Mouse (Mus musculus): ENCODE results near the gene Epop. TPM values are rescaled to one million over a fixed set of nuclear protein-coding genes. Genes with fewer than 3 reads are reported as not detected.

Epop gene
- polyA plus RNA-seq, 1 experiment, result 6.1 TPM

GRCm38 (mm10) chr11:97663528-97664338, 34.2 kb upstream of the Epop start:
- Histone ChIP-seq H3K27ac (ENCODE audit: control insufficient read depth, insufficient read depth, low read depth, low read length, poor library complexity) (peak overlapping the region; percentile 29; the same call in 1 of the 2 replicates), H3K4me1 (ENCODE audit: control insufficient read depth, insufficient read depth, low read length) (no peaks in the 10 kb centered on the region; the same call in 1 of the 2 replicates), H3K4me3 (replicated peaks; ENCODE audit: control insufficient read depth, low read depth, low read length) (peak overlapping the region; percentile 68)
- 2% methylated on average over 41 of the region's 57 CpGs for WGBS
- no peak for TF ChIP-seq POLR2A (IDR thresholded peaks at IDR 0.05; ENCODE audit: borderline replicate concordance, control insufficient read depth, low read depth, low read length)
- no peak for TF ChIP-seq CTCF (IDR thresholded peaks at IDR 0.05; ENCODE audit: control insufficient read depth, insufficient read depth, low read length)

GRCm38 (mm10) chr11:97662893-97663527, 33.5 kb upstream of the Epop start, which contains the start of gene Mllt6:
TSS of gene Mllt6 (plus strand) at chr11:97663414.
- TF ChIP-seq CTCF (IDR thresholded peaks at IDR 0.05; ENCODE audit: control insufficient read depth, insufficient read depth, low read length), result no peak
- TF ChIP-seq POLR2A (IDR thresholded peaks at IDR 0.05; ENCODE audit: borderline replicate concordance, control insufficient read depth, low read depth, low read length), result no peak
- peak within 1 kb of the TSS; percentile 56 for H3K27ac ChIP-seq (ENCODE audit: control insufficient read depth, insufficient read depth, low read depth, low read length, poor library complexity)
- H3K4me1 ChIP-seq (ENCODE audit: control insufficient read depth, insufficient read depth, low read length), result no peaks in the 10 kb centered on the region; the same call in 1 of the 2 replicates
- peak within 1 kb of the TSS; percentile 68 for H3K4me3 ChIP-seq (replicated peaks; ENCODE audit: control insufficient read depth, low read depth, low read length)
- 4% methylated on average over 55 of the region's 76 CpGs for WGBS

- H3K4me1 ChIP-seq (ENCODE audit: control insufficient read depth, insufficient read depth, low read length), result no peaks in the 10 kb centered on the region; the same call in 1 of the 2 replicates
- TF ChIP-seq CTCF (IDR thresholded peaks at IDR 0.05; ENCODE audit: control insufficient read depth, insufficient read depth, low read length) (no peak), POLR2A (IDR thresholded peaks at IDR 0.05; ENCODE audit: borderline replicate concordance, control insufficient read depth, low read depth, low read length) (no peak)
- H3K27ac ChIP-seq (ENCODE audit: control insufficient read depth, insufficient read depth, low read depth, low read length, poor library complexity), result peak overlapping the region; percentile 82
These were observed 32.8 kb upstream of the Epop start for GRCm38 (mm10) chr11:97662207-97662892.

GRCm38 (mm10) chr11:97661648-97662133, 32.2 kb upstream of the Epop start:
- Histone ChIP-seq H3K4me1 (ENCODE audit: control insufficient read depth, insufficient read depth, low read length) (peaks cover 1% of the 10 kb centered on the region; the same call in 1 of the 2 replicates), H3K27ac (ENCODE audit: control insufficient read depth, insufficient read depth, low read depth, low read length, poor library complexity) (peak overlapping the region; percentile 82), H3K4me3 (replicated peaks; ENCODE audit: control insufficient read depth, low read depth, low read length) (peak overlapping the region; percentile 39)
- TF ChIP-seq POLR2A (IDR thresholded peaks at IDR 0.05; ENCODE audit: borderline replicate concordance, control insufficient read depth, low read depth, low read length) (no peak), CTCF (IDR thresholded peaks at IDR 0.05; ENCODE audit: control insufficient read depth, insufficient read depth, low read length) (no peak)
- under 1% methylated on average over 20 of the region's 20 CpGs for WGBS

More at GRCm38 (mm10) chr11:97662207-97662892, 32.8 kb upstream of the Epop start:
- WGBS, result 1% methylated on average over 21 of the region's 21 CpGs
- H3K4me3 ChIP-seq (replicated peaks; ENCODE audit: control insufficient read depth, low read depth, low read length), result peak overlapping the region; percentile 62

- Histone ChIP-seq H3K4me3 (replicated peaks; ENCODE audit: control insufficient read depth, low read depth, low read length) (peak overlapping the region; percentile 75), H3K27ac (ENCODE audit: control insufficient read depth, insufficient read depth, low read depth, low read length, poor library complexity) (peak overlapping the region; percentile 82), H3K4me1 (ENCODE audit: control insufficient read depth, insufficient read depth, low read length) (peaks cover 1% of the 10 kb centered on the region; the same call in 1 of the 2 replicates)
- WGBS, result 1% methylated on average over 27 of the region's 27 CpGs
- TF ChIP-seq CTCF (IDR thresholded peaks at IDR 0.05; ENCODE audit: control insufficient read depth, insufficient read depth, low read length) (no peak), POLR2A (IDR thresholded peaks at IDR 0.05; ENCODE audit: borderline replicate concordance, control insufficient read depth, low read depth, low read length) (no peak)
These were observed 31.5 kb upstream of the Epop start for GRCm38 (mm10) chr11:97660734-97661647.

- H3K4me3 ChIP-seq (replicated peaks; ENCODE audit: control insufficient read depth, low read depth, low read length), result peak overlapping the region; percentile 75
- TF ChIP-seq POLR2A (IDR thresholded peaks at IDR 0.05; ENCODE audit: borderline replicate concordance, control insufficient read depth, low read depth, low read length) (peak; percentile 50; the same call in 1 of the 2 replicates), CTCF (IDR thresholded peaks at IDR 0.05; ENCODE audit: control insufficient read depth, insufficient read depth, low read length) (no peak)
- peaks cover 1% of the 10 kb centered on the region; the same call in 1 of the 2 replicates for H3K4me1 ChIP-seq (ENCODE audit: control insufficient read depth, insufficient read depth, low read length)
- WGBS, result under 1% methylated on average over 78 of the region's 78 CpGs
- H3K27ac ChIP-seq (ENCODE audit: control insufficient read depth, insufficient read depth, low read depth, low read length, poor library complexity), result peak overlapping the region; percentile 93
These were observed 30.6 kb upstream of the Epop start for GRCm38 (mm10) chr11:97659990-97660714.

Measured in bone marrow, adult 2 months (tissue).